Mouse (Mus musculus): ENCODE data around the gene Iqgap1.

Gene Iqgap1

GRCm38 (mm10) chr7:80803173-80803872, 22.5 kb downstream of the Iqgap1 start:
- in situ Hi-C loops (cut with MboI): no loop called here

- in situ Hi-C loops (cut with MboI): no loop called here
Measured at GRCm38 (mm10) chr7:80802412-80803160, 23.2 kb downstream of the Iqgap1 start.

DNA sequence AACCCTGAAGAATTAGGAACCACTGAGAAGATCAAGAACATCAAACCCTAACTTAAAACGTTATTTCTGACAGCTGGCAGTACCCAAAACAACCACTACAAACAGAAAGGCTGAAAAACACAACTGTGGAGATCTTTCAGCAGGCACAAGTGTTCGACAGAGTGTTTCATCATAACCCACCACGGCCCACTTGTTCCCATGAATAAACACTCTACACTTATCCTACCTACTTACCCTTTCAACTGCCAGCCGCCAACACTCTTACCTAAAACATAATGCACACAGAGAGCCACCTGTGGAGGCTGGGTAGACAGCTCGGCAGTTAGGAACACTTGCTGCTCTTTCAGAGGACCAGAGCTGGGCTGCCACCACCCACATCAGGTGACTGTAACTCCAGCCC, 26.5 kb downstream of the Iqgap1 start:
- in situ Hi-C loops (cut with MboI): no loop called here

- in situ Hi-C loops (cut with MboI): no loop called here
Measured at GRCm38 (mm10) chr7:80796805-80797567, 28.8 kb downstream of the Iqgap1 start.

- in situ Hi-C loops (cut with MboI): no loop called here
Measured at GRCm38 (mm10) chr7:80796258-80796657, 29.5 kb downstream of the Iqgap1 start.

- in situ Hi-C loops (cut with MboI): no loop called here
Measured at GRCm38 (mm10) chr7:80789534-80789933, 36.2 kb downstream of the Iqgap1 start.

GRCm38 (mm10) chr7:80789061-80789460, 36.7 kb downstream of the Iqgap1 start:
- in situ Hi-C loops (cut with MboI): no loop called here

DNA sequence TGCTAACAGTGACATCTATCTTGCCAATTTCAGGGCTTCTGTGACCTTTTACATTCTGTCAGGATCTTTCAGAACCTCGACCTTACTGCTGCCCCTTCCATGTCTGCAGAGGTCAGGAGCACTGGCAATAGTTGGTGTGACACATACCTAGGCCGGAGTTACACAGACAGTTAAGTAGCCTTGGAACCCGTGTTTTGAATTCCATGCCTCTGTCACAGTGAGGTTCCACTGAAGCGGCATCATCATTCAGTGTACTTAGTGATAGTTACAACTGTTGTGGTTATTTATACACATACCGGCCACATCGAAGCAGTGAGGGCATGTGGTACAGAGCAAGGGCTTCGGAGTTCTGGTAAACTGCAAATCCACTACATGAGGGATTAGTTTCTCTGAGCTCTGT, 37.8 kb downstream of the Iqgap1 start:
- in situ Hi-C loops (cut with MboI): no loop called here

DNA sequence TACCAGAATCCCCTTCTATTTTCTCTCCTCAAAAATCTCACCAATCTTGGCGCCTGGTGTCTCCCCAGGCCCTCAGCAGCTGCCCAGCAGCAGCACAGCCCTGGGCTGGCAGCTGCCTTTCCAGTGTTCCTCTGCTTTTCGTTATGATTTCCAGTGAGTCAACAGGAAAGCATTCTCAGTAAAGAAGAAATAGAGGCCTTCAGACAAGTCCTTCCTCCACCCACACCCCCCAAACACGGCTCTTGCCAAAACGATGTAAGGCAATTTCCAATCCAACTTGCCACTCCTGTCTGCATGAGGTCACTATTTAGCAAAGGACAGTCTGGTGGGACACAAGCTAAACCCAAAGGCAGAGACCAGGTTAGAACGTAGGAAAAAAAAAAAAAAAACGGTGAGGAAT, 39.0 kb downstream of the Iqgap1 start:
- in situ Hi-C loops (cut with MboI): no loop called here

DNA sequence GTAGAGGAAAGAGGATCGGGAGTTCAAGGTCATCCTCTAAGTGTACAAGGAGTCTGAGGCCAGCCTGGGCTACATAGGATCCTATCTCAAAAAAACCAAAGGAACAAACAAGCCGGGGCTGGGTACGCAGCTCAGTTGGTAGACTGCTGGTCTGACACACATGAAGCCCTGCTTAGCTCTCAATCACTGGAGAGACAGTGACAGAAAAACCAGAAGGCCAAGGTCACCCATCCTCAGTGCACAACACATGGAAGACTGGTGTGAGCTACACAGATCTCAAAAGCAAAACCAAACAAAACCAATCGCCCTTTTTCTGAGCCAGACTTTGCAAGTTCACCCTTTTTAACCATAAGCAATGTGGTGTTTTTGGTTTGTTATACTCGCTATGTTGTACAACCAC, 41.9 kb downstream of the Iqgap1 start:
- in situ Hi-C loops (cut with MboI): no loop called here

GRCm38 (mm10) chr7:80782155-80783109, 43.3 kb downstream of the Iqgap1 start:
- in situ Hi-C loops (cut with MboI): no loop called here

DNA sequence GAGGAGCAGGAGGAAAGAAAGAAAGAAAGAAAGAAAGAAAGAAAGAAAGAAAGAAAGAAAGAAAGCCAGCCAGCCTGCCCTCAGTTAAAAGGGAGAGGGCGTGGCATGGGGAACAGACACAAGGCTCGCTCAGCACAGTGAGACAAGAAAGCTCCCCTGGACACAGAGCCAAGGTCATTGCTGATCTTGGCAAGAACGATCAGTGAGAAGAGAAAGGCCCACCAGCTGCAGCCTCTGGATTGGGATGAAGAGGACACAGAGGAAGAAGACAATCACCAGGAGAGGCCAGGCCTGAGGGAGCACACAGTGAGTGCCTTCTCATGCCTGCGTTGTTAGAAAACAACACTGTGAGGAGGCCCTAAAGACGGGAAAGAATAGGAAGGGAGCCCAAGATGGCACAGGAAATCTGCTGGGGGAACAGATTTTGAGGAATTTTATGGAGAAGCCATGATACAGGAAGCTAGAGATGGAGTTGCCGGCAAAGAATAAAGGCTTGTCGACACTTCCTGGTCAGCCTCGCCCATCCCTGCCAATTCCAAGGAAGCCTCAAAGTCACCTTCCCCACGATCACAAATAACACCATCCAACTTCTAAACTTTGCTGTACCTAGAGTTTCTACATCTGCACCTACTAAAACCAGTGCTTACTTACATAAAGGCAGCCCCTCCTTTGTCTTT, 44.2 kb downstream of the Iqgap1 start:
- in situ Hi-C loops (cut with MboI): no loop called here

DNA sequence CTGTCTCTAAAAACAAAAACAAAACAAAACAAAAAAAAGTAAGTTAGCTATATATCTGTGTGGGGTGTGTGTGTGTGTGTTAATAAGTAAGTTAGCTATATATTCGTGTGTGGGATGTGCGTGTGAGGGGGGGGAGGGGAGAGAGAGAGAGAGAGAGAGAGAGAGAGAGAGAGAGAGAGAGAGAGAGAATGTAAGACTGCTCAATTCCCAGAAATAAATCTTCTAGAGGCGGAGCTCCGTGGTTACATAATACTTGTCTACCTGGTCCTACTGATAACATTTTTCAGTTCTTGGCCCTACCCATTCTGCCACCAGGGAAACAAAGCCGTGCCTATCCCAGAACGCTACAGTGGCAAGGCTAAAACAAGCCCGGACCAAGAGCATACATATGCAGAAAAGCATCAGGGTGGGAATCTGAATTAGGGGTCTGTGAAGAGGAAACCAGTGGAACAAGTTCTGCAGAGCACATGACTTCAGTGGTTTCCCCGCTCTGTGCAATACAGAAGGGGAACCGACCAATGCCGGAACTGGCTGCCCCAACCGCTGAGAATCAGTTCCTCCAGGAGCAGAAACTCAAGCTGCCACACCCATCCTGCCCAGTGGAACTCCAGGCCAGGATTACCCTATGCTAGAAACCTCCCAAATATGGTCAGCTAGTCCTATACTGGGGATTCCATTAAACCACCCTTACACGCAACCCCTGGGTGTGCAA, 46.7 kb downstream of the Iqgap1 start:
- in situ Hi-C loops (cut with MboI): no loop called here

- in situ Hi-C loops (cut with MboI): no loop called here
Measured at GRCm38 (mm10) chr7:80778376-80778775, 47.4 kb downstream of the Iqgap1 start.

DNA sequence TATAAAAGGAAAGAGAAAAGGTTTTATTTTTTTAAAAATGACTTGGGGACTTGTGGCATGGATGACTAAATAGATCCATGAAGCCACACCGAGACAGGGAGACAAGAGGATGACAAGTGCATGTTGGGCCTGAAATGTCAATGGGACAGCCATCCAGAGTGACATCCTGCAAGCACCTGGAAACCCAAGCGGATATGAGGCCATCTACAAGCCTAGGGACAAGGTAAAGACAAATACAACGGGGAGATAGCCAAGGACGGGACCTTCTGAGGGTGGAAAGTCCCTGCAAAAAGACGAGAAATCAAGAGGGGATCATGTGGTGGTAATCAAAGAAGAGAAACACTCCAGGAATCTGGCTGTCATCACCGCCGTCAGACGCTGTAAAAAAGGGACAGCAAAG, 48.6 kb downstream of the Iqgap1 start:
- in situ Hi-C loops (cut with MboI): no loop called here

DNA sequence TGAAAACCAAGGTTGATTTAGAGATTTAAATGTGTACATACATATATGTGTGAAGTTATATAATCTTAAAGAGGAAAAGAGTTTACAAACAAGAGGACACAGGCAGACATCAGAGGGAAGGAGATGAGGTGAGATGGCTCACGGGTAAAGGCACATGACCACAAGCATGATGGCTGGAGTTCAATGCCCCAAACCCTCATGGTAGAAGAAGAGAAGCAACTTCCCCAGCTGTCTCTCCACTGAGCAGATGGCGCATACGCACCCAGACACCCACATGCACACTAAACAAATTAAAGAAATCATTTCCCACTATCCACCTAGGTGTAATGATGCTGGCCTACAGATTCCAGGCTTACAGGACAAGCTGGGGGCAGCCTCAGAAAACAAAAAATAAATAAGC, 49.7 kb downstream of the Iqgap1 start:
- in situ Hi-C loops (cut with MboI): no loop called here

DNA sequence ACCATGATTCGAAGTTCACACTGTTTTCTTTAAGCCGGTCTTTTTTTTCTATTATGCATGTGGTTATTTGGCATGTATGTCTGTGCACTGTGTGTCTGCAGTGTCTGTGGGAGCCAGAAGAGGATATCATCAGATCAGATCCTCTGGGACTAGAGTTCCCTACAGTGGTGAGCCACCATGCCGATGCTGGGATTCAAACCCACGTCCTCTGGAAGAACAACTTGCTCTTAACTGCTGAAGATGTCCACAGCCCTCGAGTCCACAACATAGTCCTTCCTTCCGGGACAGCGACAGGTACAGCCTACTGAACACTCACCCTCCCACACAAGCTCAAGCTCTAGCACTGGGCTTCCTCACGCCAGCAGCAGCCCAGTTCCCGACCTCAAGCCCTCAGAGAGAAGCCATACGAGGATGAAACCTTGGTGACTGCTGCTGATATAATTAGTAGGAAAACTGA, 50.3 kb downstream of the Iqgap1 start:
- in situ Hi-C loops (cut with MboI): no loop called here

- in situ Hi-C loops (cut with MboI): no loop called here
Measured at GRCm38 (mm10) chr7:80774615-80775447, 50.9 kb downstream of the Iqgap1 start.

GRCm38 (mm10) chr7:80773834-80774614, 51.8 kb downstream of the Iqgap1 start:
- in situ Hi-C loops (cut with MboI): no loop called here
